Mouse (Mus musculus) layer of hippocampus, adult 9-11 months (tissue): ENCODE data around the gene Sec14l2.
"Not testable (repeated sequence)": the region's sequence is repeated elsewhere in the genome, so short reads cannot be mapped to it uniquely, and the experiment has no call there.

Experiments
- DNase-seq: peaks from one replicate; pipeline ENCODE4 v3.0.0; 2022

Gene Sec14l2

GRCm38 (mm10) chr11:4128461-4128860 lies 5.2 kb upstream of the Sec14l2 start:
- DNase-seq = not testable (repeated sequence)

GRCm38 (mm10) chr11:4127059-4127458 lies 3.8 kb upstream of the Sec14l2 start:
- DNase-seq = no peak

GRCm38 (mm10) chr11:4123922-4124321 lies 707 bp upstream of the Sec14l2 start:
- no peak for DNase-seq

DNA sequence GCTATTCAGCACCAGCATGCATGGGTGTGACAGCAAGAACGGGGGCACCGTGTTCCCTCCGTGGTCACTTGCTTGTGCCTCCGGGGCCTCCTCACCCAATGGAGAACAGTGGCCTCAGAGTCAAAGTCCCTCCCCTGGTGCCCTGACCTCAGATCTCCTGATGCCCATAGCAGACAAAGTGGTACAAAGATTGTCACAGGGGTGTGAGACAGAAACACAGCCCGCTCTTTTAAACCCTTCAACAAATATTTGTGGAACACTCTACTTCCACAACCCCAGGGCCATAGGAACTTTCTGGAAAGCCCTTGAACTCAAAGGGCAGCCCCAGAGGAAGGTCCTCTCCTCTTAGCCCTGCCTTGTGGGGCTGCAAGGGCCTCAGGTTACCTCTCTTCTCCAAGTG lies 989 bp downstream of the Sec14l2 start:
- DNase-seq = no peak

DNA sequence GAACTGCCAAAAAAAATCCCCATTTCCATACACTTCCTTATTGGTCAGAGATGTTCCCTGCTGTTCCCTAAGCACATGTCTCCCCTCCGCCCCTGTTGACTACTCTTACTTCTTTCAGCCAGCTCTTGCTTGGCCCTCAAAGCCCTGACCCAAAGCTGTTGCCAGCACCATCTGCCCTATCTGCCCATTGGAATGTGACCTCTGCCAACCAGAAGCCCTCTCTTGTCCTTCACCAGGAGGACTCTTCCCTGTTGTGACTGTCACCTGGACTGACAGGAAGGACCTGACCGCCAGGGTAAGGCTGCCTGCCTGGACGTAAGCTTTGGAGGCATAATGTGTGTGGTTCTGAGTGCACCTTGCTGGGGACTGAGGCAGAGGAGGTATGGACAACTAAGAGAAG lies 1.5 kb downstream of the Sec14l2 start:
- DNase-seq = no peak

DNA sequence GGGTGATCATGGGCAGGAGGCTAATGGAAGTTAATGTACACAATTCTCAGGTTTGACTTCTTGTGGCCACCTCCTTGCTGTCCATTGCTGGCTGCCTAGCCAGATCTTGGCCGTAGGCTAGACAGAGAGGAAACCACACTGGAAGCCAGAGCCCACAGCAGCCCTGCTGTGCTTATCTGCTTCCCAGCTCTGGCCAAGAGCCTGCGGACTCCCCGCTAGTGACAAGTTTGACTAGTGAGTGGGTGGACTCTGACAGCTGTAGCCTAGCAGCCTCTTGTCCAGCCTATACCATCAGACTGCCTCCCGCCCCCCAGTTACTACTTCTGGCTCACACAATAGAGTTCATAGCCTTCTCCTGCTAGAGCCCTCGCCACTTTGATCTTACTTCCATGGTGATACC lies 3.6 kb downstream of the Sec14l2 start:
- DNase-seq = no peak

GRCm38 (mm10) chr11:4118081-4118921 lies 4.9 kb downstream of the Sec14l2 start:
- DNase-seq = peak; percentile 78

DNA sequence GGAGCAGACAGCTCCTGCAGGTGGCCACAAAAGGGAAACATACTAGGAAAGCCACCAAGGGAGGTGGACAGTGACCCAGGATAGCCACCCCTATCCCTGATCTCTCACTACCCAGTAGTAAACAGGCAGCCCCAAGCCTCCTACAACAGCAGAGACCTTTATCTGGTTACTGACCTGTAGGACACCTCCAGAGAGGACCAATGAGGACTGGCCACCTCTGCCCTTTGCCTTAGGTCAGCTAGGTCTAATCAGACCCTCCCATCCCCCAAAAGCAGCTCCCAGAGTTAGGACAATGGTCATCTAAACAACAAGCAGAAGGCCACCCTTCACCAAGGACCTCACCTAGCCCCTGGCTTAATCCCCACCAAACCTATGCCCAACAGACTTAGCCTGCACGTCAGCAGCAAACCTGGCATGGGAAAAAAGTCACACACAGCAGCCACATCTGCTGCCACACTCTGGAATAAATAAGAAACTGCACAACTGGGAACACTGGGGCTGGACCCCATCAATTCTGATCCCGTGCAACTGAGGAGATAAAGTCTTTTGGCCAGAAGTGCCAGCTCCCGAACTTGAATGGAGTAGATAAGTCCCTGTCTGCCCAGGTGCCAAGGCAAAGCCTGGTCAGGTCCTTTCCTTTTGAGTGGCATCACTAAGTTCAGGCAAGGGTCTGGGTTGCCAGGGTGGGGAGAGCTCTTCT lies 5.7 kb downstream of the Sec14l2 start:
- no peak for DNase-seq

DNA sequence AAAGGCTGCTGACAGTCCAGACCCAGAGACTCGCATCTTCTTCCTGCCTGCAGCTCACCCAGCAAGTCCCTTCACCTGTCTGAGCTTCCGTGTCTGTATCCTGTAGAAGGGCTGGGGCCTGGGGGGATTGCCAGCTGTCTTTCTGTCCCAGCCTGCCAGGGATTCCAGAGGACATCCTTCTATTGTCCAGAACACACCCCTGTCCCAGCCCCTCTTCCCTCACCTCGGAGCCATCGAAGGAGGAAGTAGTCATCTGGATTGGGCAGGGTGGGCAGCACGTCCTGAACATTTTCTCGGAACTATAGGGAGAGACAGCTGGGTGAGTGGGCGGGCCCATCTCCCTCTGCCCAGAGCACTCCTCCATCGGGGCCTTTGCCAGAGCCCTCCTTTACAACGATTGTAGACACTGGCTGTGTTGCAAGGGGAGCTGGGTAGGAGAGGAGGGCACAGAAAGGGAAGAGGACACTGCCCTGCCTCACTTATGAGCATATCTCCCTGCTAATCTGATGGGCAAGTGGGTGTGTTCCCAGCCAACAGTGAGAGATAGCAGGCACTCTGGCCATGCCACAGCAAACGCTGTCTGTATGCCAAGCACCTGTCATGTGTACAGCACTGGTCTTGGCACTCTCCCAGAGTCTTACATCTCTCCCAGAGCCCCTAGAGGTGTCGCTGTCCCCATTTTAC lies 6.6 kb downstream of the Sec14l2 start:
- DNase-seq = peak; percentile 78

DNA sequence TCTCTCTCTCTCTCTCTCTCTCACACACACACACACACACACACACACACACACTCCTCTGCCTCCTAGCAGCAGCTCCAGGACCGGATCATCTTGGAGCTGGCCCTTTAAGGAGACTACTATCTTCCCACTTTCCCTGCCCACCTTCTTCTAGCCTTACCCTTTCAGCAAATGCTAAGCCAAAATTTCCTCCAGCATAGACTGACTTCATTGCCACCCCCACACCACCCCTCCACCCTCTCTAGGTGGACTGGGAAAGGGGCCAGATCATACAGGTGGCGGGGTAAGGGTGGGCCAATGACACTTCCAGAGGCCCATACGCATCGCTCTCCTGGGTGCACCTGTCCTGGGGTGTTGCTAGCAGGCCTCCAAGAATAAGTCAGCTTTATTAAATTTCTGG lies 7.8 kb downstream of the Sec14l2 start:
- no peak for DNase-seq

DNA sequence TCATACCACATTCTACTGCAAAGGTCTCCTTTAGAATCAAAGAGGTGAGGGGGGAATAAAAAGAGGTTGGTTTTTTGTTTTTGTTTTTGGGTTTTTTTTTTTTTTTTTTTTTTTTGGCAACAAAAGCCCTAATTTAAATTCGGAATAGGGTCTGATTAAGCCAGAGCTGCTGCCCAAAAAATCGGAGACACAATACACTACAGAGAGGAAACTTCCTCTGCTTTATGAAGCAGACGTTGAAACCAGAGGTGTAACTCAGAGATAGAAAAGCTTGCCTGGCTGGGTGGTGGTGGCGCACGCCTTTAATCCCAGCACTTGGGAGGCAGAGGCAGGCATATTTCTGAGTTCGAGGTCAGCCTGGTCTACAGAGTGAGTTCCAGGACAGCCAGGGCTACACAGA lies 8.7 kb downstream of the Sec14l2 start:
- DNase-seq = not testable (repeated sequence)

DNA sequence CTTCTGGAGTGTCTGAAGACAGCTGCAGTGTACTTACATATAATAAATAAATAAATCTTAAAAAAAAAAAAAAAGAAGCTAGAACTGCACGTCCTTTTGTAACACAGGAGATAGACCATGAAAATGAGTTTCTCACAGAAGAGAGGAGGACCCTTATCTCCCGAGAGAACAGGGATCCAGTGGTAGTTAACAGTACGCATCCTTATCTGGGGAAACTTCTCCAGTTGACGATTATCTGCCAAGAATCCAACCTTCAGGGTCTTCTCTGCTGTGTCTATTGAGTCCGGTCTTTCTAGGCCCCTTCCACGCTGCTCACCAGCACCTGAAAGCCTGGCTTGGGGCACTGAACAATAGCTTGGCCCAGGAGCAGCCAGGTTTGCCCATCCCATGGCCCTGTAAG lies 9.2 kb downstream of the Sec14l2 start:
- DNase-seq = no peak

DNA sequence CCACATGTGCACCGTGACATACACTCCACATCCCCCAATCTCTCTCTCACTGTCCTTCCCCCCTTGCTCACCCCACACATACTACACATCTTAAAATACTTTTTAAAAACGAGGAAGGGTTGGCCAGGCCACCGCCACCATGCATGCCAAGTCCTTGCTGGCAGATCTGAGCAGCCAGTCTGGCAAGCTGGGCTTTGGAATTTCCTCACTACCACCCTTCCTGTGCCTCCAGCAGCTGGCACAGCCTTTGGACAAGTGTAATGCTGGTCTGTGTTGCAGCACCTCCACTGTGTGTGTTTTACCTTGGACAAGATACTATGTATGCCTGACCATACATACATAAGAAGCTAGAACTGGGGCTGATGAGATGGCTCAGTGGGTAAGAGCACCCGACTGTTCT lies 9.7 kb downstream of the Sec14l2 start:
- no peak for DNase-seq

- no peak for DNase-seq
These were observed 10.4 kb downstream of the Sec14l2 start for GRCm38 (mm10) chr11:4112861-4113260.

DNA sequence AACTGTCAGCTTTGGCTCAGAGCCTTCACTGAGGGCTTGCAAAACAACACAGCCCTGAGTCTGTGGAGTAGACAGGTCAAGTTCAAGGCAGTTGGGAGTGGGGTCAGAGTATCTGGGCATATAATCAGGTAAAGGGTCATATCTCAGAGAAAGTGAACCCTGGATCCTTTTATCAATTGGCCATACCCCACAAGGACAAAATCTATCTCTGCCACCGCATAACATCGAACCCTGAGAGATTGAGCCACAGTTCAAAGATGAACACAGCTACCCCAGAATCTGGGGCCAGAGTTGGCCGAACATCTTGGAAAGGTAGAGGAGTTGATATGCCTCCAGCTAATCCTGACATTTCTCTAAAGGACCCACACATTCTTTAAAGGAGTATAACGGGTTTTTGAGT lies 11.2 kb downstream of the Sec14l2 start:
- DNase-seq = no peak

- no peak for DNase-seq
These were observed 14.5 kb downstream of the Sec14l2 start for GRCm38 (mm10) chr11:4108691-4109090.

DNA sequence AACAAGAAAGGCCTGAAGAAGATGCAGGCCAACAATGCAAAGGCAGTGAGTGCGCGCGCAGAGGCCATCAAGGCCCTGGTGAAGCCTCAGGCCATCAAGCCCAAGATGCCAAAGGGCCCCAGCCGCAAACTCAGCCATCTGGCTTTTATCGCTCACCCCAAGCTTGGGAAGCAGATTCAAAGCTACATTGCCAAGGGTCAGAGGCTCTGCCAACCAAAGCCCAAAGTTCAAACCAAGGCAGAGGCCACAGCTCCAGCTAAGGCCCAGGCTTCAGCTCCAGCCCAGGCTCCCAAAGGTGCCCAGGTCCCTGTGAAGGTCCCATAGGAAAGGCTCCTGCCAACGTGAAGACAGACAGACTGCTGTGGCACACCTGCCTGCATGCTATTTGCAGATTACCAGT lies 15.3 kb downstream of the Sec14l2 start:
- DNase-seq = not testable (repeated sequence)

DNA sequence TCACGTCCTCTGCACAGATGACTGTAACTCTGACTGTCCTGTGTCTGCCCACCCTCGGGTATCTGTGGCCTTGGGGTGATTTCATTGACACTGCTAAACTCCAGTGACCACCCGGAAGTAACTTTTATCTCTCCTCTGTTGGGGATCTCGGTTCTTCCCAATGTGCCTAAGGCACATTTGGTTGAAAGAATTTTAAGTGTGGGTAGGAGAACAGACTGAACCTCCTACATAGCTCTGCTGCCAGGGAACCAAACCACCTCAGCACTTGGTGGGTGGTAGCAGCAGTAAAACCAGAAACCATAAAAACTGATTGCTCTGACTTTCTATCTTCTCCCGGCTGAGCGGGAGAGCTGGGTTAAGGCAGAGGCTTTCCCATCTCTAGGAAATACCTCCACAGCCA lies 17.8 kb downstream of the Sec14l2 start:
- peak; percentile 82 for DNase-seq

- DNase-seq = no peak
These were observed 18.2 kb downstream of the Sec14l2 start for GRCm38 (mm10) chr11:4104989-4105388.

DNA sequence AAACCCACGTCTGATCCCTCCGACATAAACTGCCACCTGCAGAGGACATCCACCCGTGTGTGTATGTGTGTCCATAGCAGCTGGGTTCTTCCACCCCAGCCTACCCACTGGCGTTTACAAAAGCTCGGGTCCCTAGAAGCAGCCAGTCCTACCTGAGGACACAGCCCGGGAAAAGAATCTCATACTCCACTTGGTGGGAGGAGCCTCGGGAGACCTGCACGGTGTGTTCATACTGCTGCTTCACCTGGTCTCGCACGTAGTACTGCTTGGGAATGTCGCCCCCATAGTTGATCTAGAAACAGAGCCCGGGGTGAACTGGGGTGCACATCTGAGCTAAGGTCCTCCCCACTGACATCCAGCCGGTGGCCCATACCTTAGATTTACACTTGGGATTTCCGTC lies 19.7 kb downstream of the Sec14l2 start:
- no peak for DNase-seq

GRCm38 (mm10) chr11:4101851-4102250 lies 21.4 kb downstream of the Sec14l2 start:
- DNase-seq = no peak

GRCm38 (mm10) chr11:4099447-4099846 lies 23.8 kb downstream of the Sec14l2 start:
- DNase-seq = no peak

DNA sequence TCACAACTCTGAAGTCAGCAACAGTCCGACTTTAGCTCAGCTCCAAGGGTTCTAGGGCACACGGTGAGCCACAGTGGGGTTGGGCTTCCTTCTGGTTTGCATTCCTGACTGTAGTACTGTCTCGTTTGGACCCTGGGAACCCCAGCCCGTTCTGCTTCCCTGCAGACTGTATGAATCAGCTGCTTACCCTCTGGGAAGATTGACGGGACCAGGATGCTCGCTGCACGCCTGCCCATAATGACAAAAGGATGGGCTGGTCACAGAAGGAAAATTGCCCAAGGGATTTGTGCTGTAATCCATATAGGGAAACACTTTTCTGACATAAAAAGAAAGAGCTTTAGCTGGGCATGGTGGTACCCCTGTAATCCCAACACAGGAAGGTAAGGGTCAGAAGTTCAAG lies 24.4 kb downstream of the Sec14l2 start:
- no peak for DNase-seq

DNA sequence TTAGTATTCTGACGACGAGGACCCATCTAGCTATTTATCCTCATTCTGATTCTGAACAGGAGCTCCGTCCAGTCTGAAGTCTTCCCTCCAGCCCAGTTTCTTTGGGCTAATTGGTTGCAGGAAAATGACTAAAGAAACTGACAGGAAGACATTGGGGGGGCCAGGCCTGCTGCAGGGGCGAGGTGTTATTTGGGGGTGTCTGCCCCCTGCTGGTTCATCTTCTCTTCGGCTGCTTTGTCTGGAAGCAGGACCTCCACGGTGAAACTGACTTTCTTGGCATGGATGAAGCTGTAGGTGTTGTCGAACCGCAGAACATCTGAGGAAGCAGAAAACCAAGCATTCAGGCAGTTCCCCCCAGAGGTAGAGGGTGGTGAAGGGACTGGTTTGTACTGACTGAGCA lies 25.1 kb downstream of the Sec14l2 start:
- DNase-seq = no peak
